Mouse (Mus musculus) heart, embryonic 14.5 days (tissue): ENCODE results near the gene Col25a1. TPM values are rescaled to one million over a fixed set of nuclear protein-coding genes. Genes with fewer than 3 reads are reported as not detected.

Experiments
- ATAC-seq: fragments of 200-750 bp; cut with Nextera tagmentation; 2 replicates; pipeline ENCODE4 v1.8.0; 2017; ENCODE audit warnings: low read depth, moderate TSS enrichment; ENCODE audit not compliant: insufficient number of reproducible peaks, insufficient read depth, low FRiP score
- H3K27ac ChIP-seq, 2 experiments: fragments of 200-500 bp in 1 of 2; fragments of 300-500 bp in 1 of 2; sonication (generic) in 1 of 2; replicated peaks in 1 of 2; 2 replicates each; pipeline ENCODE4 v1.5.1; 2012 to 2014; ENCODE audit warnings: low read depth in 2 of 2, low read length in 2 of 2, control low read depth in 1 of 2, mild to moderate bottlenecking in 1 of 2, mixed read lengths in 1 of 2; ENCODE audit not compliant: control insufficient read depth in 1 of 2, insufficient read depth in 1 of 2
- H3K27me3 ChIP-seq: fragments of 300-500 bp; sonication (generic); 2 replicates; pipeline ENCODE4 v1.6.1; 2014; ENCODE audit warnings: mild to moderate bottlenecking, low read length, control low read depth; ENCODE audit not compliant: control insufficient read depth, insufficient read depth
- H3K36me3 ChIP-seq: fragments of 300-500 bp; sonication (generic); 2 replicates; pipeline ENCODE4 v1.6.1; 2014; ENCODE audit warnings: mild to moderate bottlenecking, control low read depth, low read length, mixed read lengths; ENCODE audit not compliant: control insufficient read depth, insufficient read depth
- H3K4me1 ChIP-seq, 2 experiments: fragments of 200-500 bp in 1 of 2; fragments of 300-500 bp in 1 of 2; sonication (generic) in 1 of 2; 2 replicates each; pipeline ENCODE4 v1.6.1; 2012 to 2014; ENCODE audit warnings: low read length in 2 of 2, control low read depth in 1 of 2, mixed read lengths in 1 of 2; ENCODE audit not compliant: control insufficient read depth in 2 of 2, insufficient read depth in 2 of 2
- H3K4me2 ChIP-seq: fragments of 300-500 bp; sonication (generic); 2 replicates; pipeline ENCODE4 v1.6.1; 2014; ENCODE audit warnings: mild to moderate bottlenecking, low read length
- H3K4me3 ChIP-seq, 2 experiments: fragments of 200-500 bp in 1 of 2; fragments of 300-500 bp in 1 of 2; sonication (generic) in 1 of 2; 2 replicates each; pipeline ENCODE4 v1.5.1; 2012 to 2014; ENCODE audit warnings: low read length in 2 of 2, mild to moderate bottlenecking in 2 of 2, control low read depth in 1 of 2, low read depth in 1 of 2, moderate library complexity in 1 of 2; ENCODE audit not compliant: control insufficient read depth in 1 of 2, insufficient read depth in 1 of 2
- H3K9ac ChIP-seq: fragments of 300-500 bp; sonication (generic); 2 replicates; pipeline ENCODE4 v1.6.1; 2014; ENCODE audit warnings: mild to moderate bottlenecking, low read length
- H3K9me3 ChIP-seq: fragments of 300-500 bp; sonication (generic); 2 replicates; pipeline ENCODE4 v1.6.1; 2016; ENCODE audit warnings: low read length, control low read depth; ENCODE audit not compliant: control insufficient read depth
- WGBS: fragments of 180-500 bp; shearing (Covaris S2); extraction: QIAGEN DNeasy Blood & Tissue Kit; methylation state at CpG from one replicate; pipeline ENCODE4 v1.1.7; 2014; 5-methylcytosine and 5-hydroxymethylcytosine counted together
- polyA plus RNA-seq: library from polyadenylated mRNA; unstranded; fragments of >200 nt; fragmentation: Nextera tagmentation; extraction: Ambion mirVana; gene quantifications from 2 replicates; pipeline ENCODE4 v1.2.1, GENCODE M21; 2014

Col25a1 gene
- polyA plus RNA-seq, 1 experiment from 2014 or later = 2.3 TPM

- Histone ChIP-seq H3K4me2 (no peak overlapping the region), H3K4me3 (no peak overlapping the region), H3K27me3 (no peaks in the 10 kb centered on the region), H3K9ac (no peak overlapping the region), H3K36me3 (no peaks in the 10 kb centered on the region), H3K9me3 (no peaks in the 10 kb centered on the region), H3K4me1 (no peaks in the 10 kb centered on the region), H3K27ac (no peak overlapping the region)
- 72% methylated on average over 7 of the region's 7 CpGs for WGBS
- ATAC-seq = no peak
These were observed 417.8 kb downstream of the Col25a1 start for GRCm38 (mm10) chr3:130549066-130549465.

GRCm38 (mm10) chr3:130556263-130556662 is 425.0 kb downstream of the Col25a1 start:
- H3K27me3 ChIP-seq = no peaks in the 10 kb centered on the region
- H3K4me1 ChIP-seq = no peaks in the 10 kb centered on the region
- H3K36me3 ChIP-seq = no peaks in the 10 kb centered on the region
- ATAC-seq = no peak
- H3K9ac ChIP-seq = no peak overlapping the region
- no peak overlapping the region for H3K27ac ChIP-seq
- no peak overlapping the region for H3K4me2 ChIP-seq
- no peaks in the 10 kb centered on the region for H3K9me3 ChIP-seq
- WGBS = 59% methylated on average over 1 of the region's 1 CpGs
- no peak overlapping the region for H3K4me3 ChIP-seq

- WGBS = 86% methylated on average over 6 of the region's 6 CpGs
- ATAC-seq = no peak
- no peaks in the 10 kb centered on the region for H3K27me3 ChIP-seq
These were observed 434.3 kb downstream of the Col25a1 start for GRCm38 (mm10) chr3:130565586-130565985.

GRCm38 (mm10) chr3:130568331-130569095 is 437.2 kb downstream of the Col25a1 start:
- no peaks in the 10 kb centered on the region for H3K4me1 ChIP-seq
- no peak overlapping the region for H3K27ac ChIP-seq
- no peaks in the 10 kb centered on the region for H3K27me3 ChIP-seq
- no peak overlapping the region for H3K4me3 ChIP-seq
- no peak overlapping the region for H3K9ac ChIP-seq
- H3K9me3 ChIP-seq = no peaks in the 10 kb centered on the region
- ATAC-seq = no peak
- H3K4me2 ChIP-seq = no peak overlapping the region
- 84% methylated on average over 16 of the region's 16 CpGs for WGBS
- no peaks in the 10 kb centered on the region for H3K36me3 ChIP-seq

More at GRCm38 (mm10) chr3:130565586-130565985, 434.3 kb downstream of the Col25a1 start:
- Histone ChIP-seq H3K9ac (no peak overlapping the region), H3K4me3 (no peak overlapping the region), H3K27ac (no peak overlapping the region), H3K4me2 (no peak overlapping the region), H3K36me3 (no peaks in the 10 kb centered on the region), H3K4me1 (no peaks in the 10 kb centered on the region), H3K9me3 (no peaks in the 10 kb centered on the region)

GRCm38 (mm10) chr3:130573243-130573642 is 441.9 kb downstream of the Col25a1 start:
- Histone ChIP-seq H3K9ac (no peak overlapping the region), H3K27me3 (no peaks in the 10 kb centered on the region), H3K4me2 (no peak overlapping the region), H3K36me3 (no peaks in the 10 kb centered on the region), H3K27ac (no peak overlapping the region), H3K4me1 (no peaks in the 10 kb centered on the region), H3K9me3 (peaks cover 3% of the 10 kb centered on the region; the same call in 1 of the 2 replicates), H3K4me3 (no peak overlapping the region)
- WGBS = 69% methylated on average over 5 of the region's 5 CpGs
- no peak for ATAC-seq

GRCm38 (mm10) chr3:130574652-130575051 is 443.4 kb downstream of the Col25a1 start:
- WGBS = 17% methylated on average over 5 of the region's 5 CpGs

GRCm38 (mm10) chr3:130576683-130577082 is 445.4 kb downstream of the Col25a1 start:
- Histone ChIP-seq H3K27ac (no peak overlapping the region), H3K4me3 (no peak overlapping the region), H3K36me3 (no peaks in the 10 kb centered on the region), H3K4me2 (no peak overlapping the region), H3K9ac (no peak overlapping the region), H3K9me3 (peaks cover 3% of the 10 kb centered on the region; the same call in 1 of the 2 replicates), H3K27me3 (no peaks in the 10 kb centered on the region), H3K4me1 (peaks cover 0 to 5% of the 10 kb centered on the region in 2 experiments; a peak in 1 of 4 replicates)
- ATAC-seq = no peak
- WGBS = 61% methylated on average over 6 of the region's 6 CpGs

More at GRCm38 (mm10) chr3:130574652-130575051, 443.4 kb downstream of the Col25a1 start:
- H3K27me3 ChIP-seq = no peaks in the 10 kb centered on the region
- no peaks in the 10 kb centered on the region for H3K36me3 ChIP-seq
- no peak overlapping the region for H3K27ac ChIP-seq
- no peak overlapping the region for H3K9ac ChIP-seq
- no peak for ATAC-seq
- H3K4me1 ChIP-seq = no peaks in the 10 kb centered on the region
- peaks cover 3% of the 10 kb centered on the region; the same call in 1 of the 2 replicates for H3K9me3 ChIP-seq
- no peak overlapping the region for H3K4me2 ChIP-seq
- H3K4me3 ChIP-seq = no peak overlapping the region
